Mouse (Mus musculus) regulatory T cell (primary cell): ENCODE results near the gene Unc13a.

Experiments used
- in situ Hi-C: fragments of 300-600 bp; cut with MboI, MseI; formaldehyde crosslinking; loops from one replicate; pipeline ENCODE4 v1.15.1; 2025; ENCODE audit warnings: high pct_unique_total_duplicates

Gene Unc13a

GRCm38 (mm10) chr8:71591017-71591416, 80.5 kb downstream of the Unc13a start:
- in situ Hi-C loops, result no loop called here

DNA sequence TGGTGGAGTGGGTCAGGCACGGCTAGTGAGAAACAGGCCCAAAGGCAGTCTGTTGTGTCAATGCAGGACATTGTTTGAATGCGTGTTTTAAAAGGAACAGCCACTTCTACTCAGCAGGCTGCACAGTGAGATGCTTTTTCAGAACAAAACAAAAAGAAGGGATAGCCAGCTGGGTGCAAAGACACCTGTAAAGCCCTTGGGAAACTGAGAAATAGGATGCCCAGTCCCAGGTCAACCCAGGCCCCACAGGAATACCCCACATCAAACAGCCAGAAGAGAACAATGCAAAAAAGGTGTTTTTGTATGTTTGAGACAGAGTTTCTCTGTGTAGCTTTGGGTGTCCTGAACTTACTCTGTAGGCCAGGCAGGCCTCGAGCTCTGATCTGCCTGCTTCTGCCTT, 82.8 kb downstream of the Unc13a start:
- in situ Hi-C loops, result no loop called here

DNA sequence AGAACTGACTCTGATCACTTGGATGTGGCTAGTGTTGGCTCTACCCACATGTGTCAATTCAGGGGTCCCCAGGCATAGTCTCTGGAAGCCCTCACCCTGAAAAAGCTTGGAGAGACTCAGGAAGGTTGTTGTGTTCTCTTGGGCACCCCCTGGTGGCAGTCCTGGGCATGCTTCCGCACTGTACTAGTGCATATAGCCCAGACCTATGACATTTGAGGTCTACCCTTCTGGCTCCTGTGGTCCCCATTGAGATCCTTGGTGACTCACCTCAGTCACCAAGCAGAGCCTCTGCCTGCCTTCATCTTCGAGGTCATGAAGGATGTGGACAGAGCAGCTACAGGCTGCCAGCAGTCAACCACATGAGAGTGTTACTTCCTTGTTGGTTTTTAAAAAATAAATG, 84.7 kb downstream of the Unc13a start:
- in situ Hi-C loops, result no loop called here

DNA sequence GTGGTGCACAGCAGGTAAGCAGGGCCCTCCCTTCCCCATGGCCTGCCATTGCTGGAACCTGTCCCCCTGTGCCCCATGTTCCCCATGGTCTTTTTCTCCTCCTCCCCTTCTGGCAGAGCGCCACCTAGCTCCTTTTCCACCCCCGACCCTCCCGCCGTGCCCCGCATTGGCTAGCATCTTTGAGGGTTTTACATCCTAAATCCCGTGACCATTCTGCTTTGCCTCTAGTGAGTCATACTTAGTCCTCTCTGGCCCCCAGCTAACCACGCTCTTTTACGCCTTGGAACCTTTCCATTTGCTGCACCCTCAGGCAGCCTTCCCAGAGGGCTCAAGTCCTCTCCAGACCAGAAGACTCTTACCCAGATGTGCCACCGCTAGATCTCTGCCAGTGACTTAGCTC, 91.4 kb downstream of the Unc13a start:
- in situ Hi-C loops, result no loop called here

- in situ Hi-C loops, result no loop called here
Measured at GRCm38 (mm10) chr8:71579476-71579875, 92.1 kb downstream of the Unc13a start.

DNA sequence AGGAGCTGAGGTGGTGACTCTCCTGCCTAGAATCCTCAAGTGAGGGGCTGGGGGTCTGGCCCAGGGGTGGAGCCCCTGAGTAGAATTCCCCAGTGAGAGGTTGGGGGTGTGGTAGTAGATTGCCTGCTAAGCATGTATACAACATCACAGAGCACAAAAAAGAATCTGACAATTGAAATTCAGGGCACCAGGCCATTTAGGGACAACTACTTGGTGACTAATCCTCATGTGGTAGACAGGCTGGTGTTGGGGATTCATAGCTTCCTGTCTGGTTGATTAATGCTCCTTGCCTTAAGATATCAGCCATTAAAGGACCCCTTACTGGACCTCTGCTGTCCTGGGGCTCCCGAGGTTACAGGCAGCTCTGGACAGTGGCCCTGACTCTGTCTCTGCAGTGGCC, 92.5 kb downstream of the Unc13a start:
- in situ Hi-C loops, result no loop called here

DNA sequence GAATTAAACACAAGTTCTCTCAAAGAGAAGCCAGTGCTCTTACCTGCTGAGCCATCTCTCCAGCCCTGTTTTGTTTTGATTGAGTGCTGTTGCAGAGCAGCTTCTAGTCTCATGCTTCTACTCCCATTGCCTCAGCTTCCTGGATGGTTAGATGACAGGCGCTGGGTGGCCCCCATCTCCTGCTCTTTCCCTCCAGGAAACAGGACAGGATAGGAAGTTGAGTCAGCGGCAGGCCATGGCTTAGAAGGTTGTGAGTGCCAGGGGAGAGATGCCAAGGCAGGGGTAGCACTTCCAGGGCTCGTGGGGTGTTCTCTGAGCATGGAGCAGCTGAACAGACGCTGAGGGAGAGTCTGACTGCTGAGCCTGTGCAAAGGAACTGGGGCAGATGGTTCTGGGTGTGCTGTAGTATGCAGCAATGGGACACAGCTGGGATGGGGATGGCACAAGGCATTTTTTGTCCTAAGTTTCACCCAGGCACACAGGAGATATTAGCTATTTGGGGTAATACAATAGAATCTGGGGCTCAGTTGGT, 93.6 kb downstream of the Unc13a start:
- in situ Hi-C loops, result no loop called here

DNA sequence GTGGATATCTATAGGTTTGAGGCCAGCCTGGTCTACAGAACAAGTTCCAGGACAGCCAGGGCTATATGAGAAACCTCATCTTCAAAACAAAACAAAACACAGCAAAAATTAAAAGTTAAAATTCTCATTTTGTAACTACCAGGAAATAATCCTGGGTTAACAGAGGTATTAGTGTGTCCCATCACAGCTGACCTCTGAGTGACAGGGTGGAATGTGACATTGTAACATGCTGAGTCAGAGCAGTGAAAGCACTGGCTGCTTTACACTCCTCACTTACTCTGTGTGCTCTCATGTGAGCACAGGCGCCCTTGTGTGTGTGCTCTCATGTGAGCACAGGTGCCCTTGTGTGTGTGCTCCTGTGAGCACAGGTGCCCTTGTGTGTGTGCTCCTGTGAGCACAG, 96.5 kb downstream of the Unc13a start:
- in situ Hi-C loops, result no loop called here

DNA sequence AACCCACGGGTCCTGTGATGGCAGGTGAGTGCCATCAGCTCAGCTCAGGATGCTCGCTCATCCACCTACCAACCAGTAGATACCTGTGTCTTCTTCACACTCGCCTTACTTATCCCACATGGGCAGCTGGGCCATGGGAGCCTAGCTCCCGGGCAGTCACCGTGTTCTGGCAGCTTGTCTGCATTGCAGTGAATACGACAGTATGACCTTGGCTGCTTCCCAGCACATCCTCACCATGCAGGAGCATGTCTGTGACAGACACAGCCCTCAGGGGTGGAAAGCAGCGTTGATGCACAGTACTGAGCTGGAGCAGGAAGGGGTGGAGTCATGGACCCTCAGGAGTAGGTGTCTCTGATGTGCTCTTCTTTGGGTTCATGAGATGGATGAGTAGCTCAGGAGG, 97.1 kb downstream of the Unc13a start:
- in situ Hi-C loops, result no loop called here
